Mouse (Mus musculus) kidney, embryonic 15.5 days (tissue): ENCODE data around the gene Taf15. TPM values are rescaled to one million over a fixed set of nuclear protein-coding genes. Genes with fewer than 3 reads are reported as not detected.
A peak's percentile ranks its signal among the peaks of the same experiment; 100 is the strongest.

ENCODE experiments used
- ATAC-seq: fragments of 200-750 bp; cut with Nextera tagmentation; replicated peaks from 2 replicates; pipeline ENCODE4 v1.8.0; 2017; ENCODE audit warnings: moderate TSS enrichment; ENCODE audit not compliant: low FRiP score
- H3K27ac ChIP-seq: fragments of 300-500 bp; sonication (generic); 2 replicates; pipeline ENCODE4 v1.5.1; 2015; ENCODE audit warnings: mild to moderate bottlenecking, inconsistent platforms
- H3K27me3 ChIP-seq: fragments of 300-500 bp; sonication (generic); 2 replicates; pipeline ENCODE4 v1.6.1; 2015; ENCODE audit warnings: inconsistent platforms
- H3K36me3 ChIP-seq: fragments of 300-500 bp; sonication (generic); 2 replicates; pipeline ENCODE4 v1.6.1; 2015; ENCODE audit warnings: inconsistent platforms
- H3K4me1 ChIP-seq: fragments of 300-500 bp; sonication (generic); 2 replicates; pipeline ENCODE4 v1.6.1; 2015; ENCODE audit warnings: inconsistent platforms
- H3K4me2 ChIP-seq: fragments of 300-500 bp; sonication (generic); 2 replicates; pipeline ENCODE4 v1.6.1; 2015; ENCODE audit warnings: moderate library complexity, mild to moderate bottlenecking, inconsistent platforms
- H3K4me3 ChIP-seq: fragments of 300-500 bp; sonication (generic); replicated peaks from 2 replicates; pipeline ENCODE4 v1.5.1; 2015; ENCODE audit warnings: mild to moderate bottlenecking, inconsistent platforms
- H3K9ac ChIP-seq: fragments of 300-500 bp; sonication (generic); 2 replicates; pipeline ENCODE4 v1.6.1; 2015; ENCODE audit warnings: mild to moderate bottlenecking, inconsistent platforms
- H3K9me3 ChIP-seq: fragments of 300-500 bp; sonication (generic); replicated peaks from 2 replicates; pipeline ENCODE4 v1.6.1; 2016; ENCODE audit warnings: inconsistent platforms
- WGBS: fragments of 180-500 bp; shearing (Covaris S2); methylation state at CpG from one replicate; pipeline ENCODE4 v1.1.7; 2015; ENCODE audit warnings: mixed read lengths; 5-methylcytosine and 5-hydroxymethylcytosine counted together
- polyA plus RNA-seq: library from polyadenylated mRNA; unstranded; fragments of >200 nt; fragmentation: Nextera tagmentation; extraction: Ambion mirVana; gene quantifications from 2 replicates; pipeline ENCODE4 v1.2.1, GENCODE M21; 2015

Taf15 gene
- polyA plus RNA-seq, 1 experiment from 2014 or later = 13.6 TPM

DNA sequence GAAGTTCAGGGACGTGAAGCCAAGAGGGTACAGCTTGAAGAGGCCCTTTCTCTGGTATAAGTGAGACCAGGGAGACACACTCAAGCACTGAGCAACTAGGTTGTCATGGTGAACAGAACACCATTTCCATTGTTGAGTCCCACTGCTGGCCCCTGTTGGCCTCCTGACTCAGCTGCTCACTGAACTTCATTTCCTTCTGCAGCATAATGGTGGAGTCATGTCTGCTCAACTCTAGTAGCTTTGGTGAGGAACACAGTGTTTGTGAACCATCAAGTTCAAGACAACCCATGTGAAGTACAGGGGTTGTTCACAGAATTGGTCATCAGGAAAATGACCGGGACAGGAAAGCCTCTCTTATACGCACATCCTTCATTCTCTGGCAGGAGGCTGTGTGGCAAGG, 49.2 kb downstream of the Taf15 start, which contains the start of gene Heatr9:
Gene Heatr9, minus strand, starts transcription at position 101 of the 400 bp plus-strand sequence.
- Histone ChIP-seq H3K9ac (no peak within 1 kb of the TSS), H3K4me3 (no peak within 1 kb of the TSS), H3K4me2 (no peak within 1 kb of the TSS), H3K36me3 (no peaks in the 10 kb centered on the region), H3K27ac (no peak within 1 kb of the TSS), H3K27me3 (no peaks in the 10 kb centered on the region), H3K9me3 (no peaks in the 10 kb centered on the region), H3K4me1 (no peaks in the 10 kb centered on the region)
- ATAC-seq = no peak
- WGBS = 88% methylated on average over 3 of the region's 3 CpGs

GRCm38 (mm10) chr11:83529024-83529423, 56.1 kb downstream of the Taf15 start:
- Histone ChIP-seq H3K9ac (no peak overlapping the region), H3K9me3 (no peaks in the 10 kb centered on the region), H3K4me3 (no peak overlapping the region), H3K4me2 (no peak overlapping the region), H3K4me1 (peaks cover under 1% of the 10 kb centered on the region), H3K27me3 (no peaks in the 10 kb centered on the region), H3K27ac (no peak overlapping the region), H3K36me3 (no peaks in the 10 kb centered on the region)
- no peak for ATAC-seq
- 76% methylated on average over 12 of the region's 12 CpGs for WGBS

DNA sequence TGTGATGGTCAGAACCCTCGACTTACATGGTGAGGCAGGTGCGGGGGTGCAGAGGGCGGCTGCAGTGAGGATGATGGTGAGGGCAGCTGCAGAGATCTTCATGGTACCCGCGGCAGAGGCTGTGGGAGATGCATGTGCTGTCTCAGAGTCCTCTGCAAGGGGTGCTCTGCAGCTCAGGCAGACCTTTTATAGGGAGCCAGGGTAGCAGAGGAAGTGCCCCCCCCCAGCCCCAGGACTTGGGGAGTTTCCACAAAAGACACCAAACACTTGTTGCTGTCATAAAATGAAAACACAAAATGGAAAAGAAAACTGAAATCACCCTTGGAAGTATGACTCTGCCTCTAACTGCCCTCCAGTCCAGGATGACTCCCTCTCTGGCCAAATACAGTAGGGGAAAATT, 57.5 kb downstream of the Taf15 start, which contains the start of gene Ccl5:
Gene Ccl5, minus strand, starts transcription at position 159 of the 400 bp plus-strand sequence.
- Histone ChIP-seq H3K9ac (no peak within 1 kb of the TSS), H3K4me2 (no peak within 1 kb of the TSS), H3K4me3 (no peak within 1 kb of the TSS), H3K4me1 (peaks cover 12% of the 10 kb centered on the region), H3K36me3 (no peaks in the 10 kb centered on the region), H3K27me3 (no peaks in the 10 kb centered on the region), H3K27ac (no peak within 1 kb of the TSS), H3K9me3 (no peaks in the 10 kb centered on the region)
- 86% methylated on average over 5 of the region's 5 CpGs for WGBS
- no peak for ATAC-seq

DNA sequence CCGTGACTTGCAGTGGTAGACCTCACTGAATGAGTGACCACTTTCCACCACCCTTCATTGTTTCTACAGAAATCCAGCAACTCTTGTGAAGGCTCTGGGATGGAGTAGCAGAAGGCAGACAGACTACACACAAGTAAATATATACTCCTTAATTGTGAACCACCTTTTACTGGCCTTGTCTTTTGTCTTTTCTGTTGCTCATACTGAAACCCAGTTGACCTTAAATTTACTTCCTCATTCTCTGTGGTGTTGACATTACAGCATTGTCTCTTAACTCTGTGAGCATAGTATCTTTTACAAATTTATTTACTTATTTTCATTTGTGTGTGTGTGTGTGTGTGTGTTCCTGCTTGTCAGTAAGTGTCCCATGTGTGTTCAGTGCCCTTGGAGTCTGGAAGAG, 60.3 kb downstream of the Taf15 start:
- 91% methylated on average over 1 of the region's 1 CpGs for WGBS
- H3K4me3 ChIP-seq = no peak overlapping the region
- H3K9ac ChIP-seq = no peak overlapping the region
- H3K9me3 ChIP-seq = no peaks in the 10 kb centered on the region
- no peak overlapping the region for H3K4me2 ChIP-seq
- H3K27me3 ChIP-seq = no peaks in the 10 kb centered on the region
- no peaks in the 10 kb centered on the region for H3K36me3 ChIP-seq
- peaks cover 12% of the 10 kb centered on the region for H3K4me1 ChIP-seq
- no peak overlapping the region for H3K27ac ChIP-seq
- ATAC-seq = no peak

- H3K4me3 ChIP-seq = no peak overlapping the region
- H3K27ac ChIP-seq = peak overlapping the region; percentile 38
- no peak overlapping the region for H3K9ac ChIP-seq
- peak overlapping the region; percentile 33 for H3K4me2 ChIP-seq
- no peak for ATAC-seq
- 78% methylated on average over 8 of the region's 8 CpGs for WGBS
- no peaks in the 10 kb centered on the region for H3K36me3 ChIP-seq
- H3K9me3 ChIP-seq = no peaks in the 10 kb centered on the region
- peaks cover 21% of the 10 kb centered on the region for H3K4me1 ChIP-seq
- H3K27me3 ChIP-seq = no peaks in the 10 kb centered on the region
These were observed 61.3 kb downstream of the Taf15 start for GRCm38 (mm10) chr11:83534143-83534542.

DNA sequence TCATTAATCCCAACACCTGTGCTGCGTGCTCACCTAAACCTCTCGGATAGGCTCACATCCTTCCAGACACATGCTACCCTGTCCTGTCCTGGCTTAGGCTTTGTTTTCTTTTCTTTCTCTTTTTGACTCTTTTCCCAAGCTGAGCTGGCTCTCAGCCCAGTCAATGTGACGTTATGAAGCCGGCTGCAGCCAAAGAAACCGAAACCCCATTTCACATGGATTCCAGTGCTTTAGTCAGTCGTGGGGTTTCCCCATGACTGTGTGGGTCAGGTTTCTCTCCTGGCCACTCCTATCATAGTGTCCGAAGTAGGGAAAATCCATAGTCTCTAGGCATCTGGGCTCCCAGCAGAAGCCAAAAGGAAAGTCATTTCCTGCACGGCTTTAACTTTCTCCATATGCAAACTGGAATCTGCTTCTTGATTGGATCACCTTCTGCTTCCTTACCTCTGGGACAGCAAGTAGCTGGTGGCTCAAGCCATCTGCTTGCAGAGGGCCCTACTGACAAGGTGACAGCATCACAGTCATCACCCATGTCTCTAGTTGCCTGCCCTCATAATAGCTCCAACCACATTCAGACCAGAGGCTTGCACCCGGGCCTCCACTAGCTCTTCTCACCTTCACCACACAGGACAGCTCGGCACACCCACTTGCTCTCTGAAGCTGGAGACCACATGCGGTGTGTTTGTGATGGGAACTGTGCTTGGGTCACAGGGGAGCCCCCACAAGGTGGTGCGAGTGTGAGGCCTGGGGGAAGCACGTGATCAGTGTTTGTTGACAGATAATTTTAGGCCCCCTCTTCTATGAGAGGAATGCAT, 61.9 kb downstream of the Taf15 start:
- Histone ChIP-seq H3K4me1 (peaks cover 21% of the 10 kb centered on the region), H3K4me3 (0 out of 2 replicates have a peak overlapping the region, but pooled peaks have one; percentile 9), H3K27ac (peak overlapping the region; percentile 38), H3K36me3 (no peaks in the 10 kb centered on the region), H3K9ac (no peak overlapping the region), H3K9me3 (no peaks in the 10 kb centered on the region), H3K27me3 (no peaks in the 10 kb centered on the region), H3K4me2 (peak overlapping the region; percentile 33)
- no peak; the same call in 1 of the 2 replicates for ATAC-seq
- 30% methylated on average over 13 of the region's 13 CpGs for WGBS

GRCm38 (mm10) chr11:83536831-83537230, 63.9 kb downstream of the Taf15 start:
- 52% methylated on average over 3 of the region's 3 CpGs for WGBS
- no peak overlapping the region for H3K27ac ChIP-seq
- no peak for ATAC-seq
- H3K4me1 ChIP-seq = peaks cover 24% of the 10 kb centered on the region
- no peaks in the 10 kb centered on the region for H3K36me3 ChIP-seq
- no peak overlapping the region for H3K9ac ChIP-seq
- H3K4me3 ChIP-seq = no peak overlapping the region
- H3K9me3 ChIP-seq = no peaks in the 10 kb centered on the region
- H3K27me3 ChIP-seq = no peaks in the 10 kb centered on the region
- no peak overlapping the region for H3K4me2 ChIP-seq

- peak overlapping the region; percentile 72 for H3K27ac ChIP-seq
- ATAC-seq = peak; percentile 88
- no peaks in the 10 kb centered on the region for H3K27me3 ChIP-seq
- no peak overlapping the region for H3K9ac ChIP-seq
- peaks cover 24% of the 10 kb centered on the region for H3K4me1 ChIP-seq
- WGBS = 52% methylated on average over 3 of the region's 3 CpGs
- H3K36me3 ChIP-seq = no peaks in the 10 kb centered on the region
- no peak overlapping the region for H3K4me2 ChIP-seq
- H3K9me3 ChIP-seq = no peaks in the 10 kb centered on the region
- H3K4me3 ChIP-seq = no peak overlapping the region
These were observed 65.9 kb downstream of the Taf15 start for GRCm38 (mm10) chr11:83538705-83539314.

GRCm38 (mm10) chr11:83540931-83541330, 68.0 kb downstream of the Taf15 start:
- H3K36me3 ChIP-seq = no peaks in the 10 kb centered on the region
- H3K4me3 ChIP-seq = no peak overlapping the region
- H3K9me3 ChIP-seq = no peaks in the 10 kb centered on the region
- H3K9ac ChIP-seq = no peak overlapping the region
- no peak overlapping the region for H3K4me2 ChIP-seq
- peaks cover 12% of the 10 kb centered on the region; the same call in 1 of the 2 replicates for H3K4me1 ChIP-seq
- ATAC-seq = no peak
- WGBS = 86% methylated on average over 2 of the region's 2 CpGs
- no peak overlapping the region for H3K27ac ChIP-seq
- H3K27me3 ChIP-seq = no peaks in the 10 kb centered on the region

GRCm38 (mm10) chr11:83541415-83541814, 68.5 kb downstream of the Taf15 start:
- WGBS = 89% methylated on average over 3 of the region's 3 CpGs
- Histone ChIP-seq H3K4me2 (no peak overlapping the region), H3K36me3 (no peaks in the 10 kb centered on the region), H3K4me3 (no peak overlapping the region), H3K9me3 (no peaks in the 10 kb centered on the region), H3K27ac (no peak overlapping the region), H3K4me1 (peaks cover 12% of the 10 kb centered on the region; the same call in 1 of the 2 replicates), H3K9ac (no peak overlapping the region), H3K27me3 (no peaks in the 10 kb centered on the region)
- ATAC-seq = no peak

DNA sequence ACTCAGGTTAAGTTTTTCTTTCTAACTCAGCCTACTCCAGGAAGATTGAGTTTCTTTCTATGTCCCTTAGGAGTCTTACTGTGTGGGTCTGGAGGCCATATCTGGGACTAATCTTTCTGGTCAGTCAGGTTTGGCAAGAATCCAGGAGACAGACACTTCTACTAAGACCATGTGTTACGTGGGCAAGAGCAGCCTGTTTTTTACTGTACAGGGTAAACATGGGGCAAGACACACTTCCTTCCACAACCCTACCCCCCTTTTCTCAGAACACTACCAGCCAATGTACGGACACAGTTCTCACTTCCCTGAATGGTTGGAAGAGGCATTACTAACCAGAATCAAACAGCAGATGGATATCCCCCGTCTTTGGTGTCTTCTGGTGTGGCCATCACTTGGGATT, 71.3 kb downstream of the Taf15 start:
- no peak for ATAC-seq
- Histone ChIP-seq H3K4me3 (no peak overlapping the region), H3K9ac (no peak overlapping the region), H3K9me3 (no peaks in the 10 kb centered on the region), H3K27ac (no peak overlapping the region), H3K36me3 (no peaks in the 10 kb centered on the region), H3K4me2 (no peak overlapping the region), H3K4me1 (0 out of 2 replicates have a peak, but pooled peaks cover 3% of the 10 kb centered on the region), H3K27me3 (no peaks in the 10 kb centered on the region)
- 48% methylated on average over 3 of the region's 3 CpGs for WGBS

DNA sequence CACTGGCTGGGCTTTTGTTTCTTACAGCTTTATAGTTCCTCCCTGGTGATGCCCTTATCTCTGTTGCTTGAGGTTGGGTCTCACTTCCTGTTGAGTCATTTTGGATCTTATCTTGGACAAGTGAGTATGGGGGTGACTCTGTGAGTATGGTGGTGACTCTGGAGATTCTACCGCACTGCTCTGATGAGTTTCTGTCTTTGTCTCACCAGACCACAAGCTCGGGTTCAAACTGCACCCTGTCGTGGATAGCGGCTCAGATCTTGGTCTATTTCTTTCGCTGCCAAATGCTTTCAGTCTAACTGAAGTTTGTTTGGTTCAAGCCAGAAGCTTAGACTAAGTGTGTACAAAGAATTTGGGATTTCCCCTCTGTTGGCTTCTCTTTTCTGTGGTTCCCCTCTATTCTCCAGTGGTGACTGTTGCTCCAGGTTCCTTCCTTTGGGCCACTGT, 77.3 kb downstream of the Taf15 start:
- 87% methylated on average over 5 of the region's 5 CpGs for WGBS

More for the DNA sequence above, 77.3 kb downstream of the Taf15 start:
- no peaks in the 10 kb centered on the region for H3K27me3 ChIP-seq
- H3K4me1 ChIP-seq = no peaks in the 10 kb centered on the region
- no peak for ATAC-seq
- H3K27ac ChIP-seq = no peak overlapping the region
- no peak overlapping the region for H3K4me2 ChIP-seq
- H3K9me3 ChIP-seq = no peaks in the 10 kb centered on the region
- H3K9ac ChIP-seq = no peak overlapping the region
- no peaks in the 10 kb centered on the region for H3K36me3 ChIP-seq
- no peak overlapping the region for H3K4me3 ChIP-seq
